In the genomic region with DNA sequence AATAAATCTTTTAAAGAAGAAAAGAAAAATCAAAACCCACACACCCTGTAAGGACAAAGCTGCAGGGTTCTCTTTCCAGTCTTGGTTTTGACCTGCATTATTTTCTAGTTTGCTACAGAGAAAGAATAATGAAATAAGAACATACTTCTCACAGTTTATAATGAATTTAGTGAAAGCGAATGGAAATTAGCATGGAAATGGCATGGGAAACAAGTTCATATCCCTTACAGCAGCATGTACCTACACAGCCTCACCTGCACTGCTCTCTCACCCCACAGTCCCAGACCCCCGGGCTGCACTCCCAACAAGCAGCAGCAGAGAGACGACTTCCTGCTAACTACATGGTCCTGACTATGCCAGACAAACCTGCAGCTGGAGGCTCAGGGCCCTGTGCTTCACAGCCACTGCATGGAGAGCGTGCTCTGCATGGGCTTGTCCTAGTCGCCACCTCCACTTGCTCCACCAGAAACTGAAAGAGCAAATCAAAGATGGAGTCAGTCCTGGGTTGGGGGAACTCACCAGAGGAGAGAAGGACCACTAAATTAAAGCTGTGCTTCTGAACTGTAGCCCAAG, we compare ENCODE assay signal across 7 mouse cellular contexts. TPM values are rescaled to one million over a fixed set of nuclear protein-coding genes. Genes with fewer than 3 reads are reported as not detected.
DNase-seq lines count a peak whose midpoint lies in the region; ATAC-seq and TF ChIP-seq lines count a peak whose summit lies in the region.
"Not testable (repeated sequence)": the region's sequence is repeated elsewhere in the genome, so short reads cannot be mapped to it uniquely, and the experiment has no call there.

No protein-coding gene starts in this region.

- WGBS in embryonic facial prominence, embryonic 12.5 days: 69% methylated on average over 3 of the region's 5 CpGs
- 82% methylated on average over 3 of the region's 5 CpGs for WGBS in hindbrain, embryonic 16.5 days
- 71% methylated on average over 3 of the region's 5 CpGs for WGBS in limb, embryonic 12.5 days
- WGBS in lung, embryonic 16.5 days: 68% methylated on average over 3 of the region's 5 CpGs

- not testable (repeated sequence) for H3K4me2 ChIP-seq in embryonic facial prominence, embryonic 12.5 days (replicated peaks); hindbrain, embryonic 16.5 days (ENCODE audit: low read length); limb, embryonic 12.5 days; lung, embryonic 16.5 days (ENCODE audit: low read depth, low read length)

- H3K27me3 ChIP-seq in MEL (ENCODE audit: control insufficient read depth in 1 of 2, insufficient read depth in 2 of 2, low read length in 2 of 2); embryonic facial prominence, embryonic 12.5 days; hindbrain, embryonic 16.5 days (replicated peaks; ENCODE audit: control insufficient read depth, insufficient read depth, low read length); limb, embryonic 12.5 days; lung, embryonic 16.5 days (ENCODE audit: control insufficient read depth, insufficient read depth, low read depth, low read length): not testable (repeated sequence)

- not testable (repeated sequence) for H3K36me3 ChIP-seq in MEL (ENCODE audit: control insufficient read depth in 1 of 2, insufficient read depth in 2 of 2, low read length in 2 of 2); embryonic facial prominence, embryonic 12.5 days; hindbrain, embryonic 16.5 days (ENCODE audit: control insufficient read depth, insufficient read depth, low read length); limb, embryonic 12.5 days; lung, embryonic 16.5 days (ENCODE audit: control insufficient read depth, insufficient read depth, low read length)

- H3K4me3 ChIP-seq in MEL (ENCODE audit: control insufficient read depth in 1 of 2, insufficient read depth in 1 of 2, low read depth in 2 of 2, low read length in 2 of 2); embryonic facial prominence, embryonic 12.5 days; hindbrain, embryonic 16.5 days (ENCODE audit: low read length); limb, embryonic 12.5 days (replicated peaks); lung, embryonic 16.5 days (ENCODE audit: low read length): not testable (repeated sequence)

- not testable (repeated sequence) for TF ChIP-seq CTCF in MEL (IDR thresholded peaks at IDR 0.05 in 2 of 3, conservative IDR thresholded peaks at IDR 0.05 in 1 of 3; ENCODE audit: control insufficient read depth in 1 of 3, insufficient read depth in 1 of 3, low read depth in 2 of 3, low read length in 3 of 3, poor library complexity in 1 of 3, severe bottlenecking in 1 of 3)

- H3K79me2 ChIP-seq in MEL (ENCODE audit: control insufficient read depth, insufficient read depth, low read length, poor library complexity): not testable (repeated sequence)

- TF ChIP-seq EP300 in MEL (IDR thresholded peaks at IDR 0.05; ENCODE audit: low read depth in 1 of 2, low read length in 2 of 2): not testable (repeated sequence)

- not testable (repeated sequence) for H3K27ac ChIP-seq in MEL (ENCODE audit: control insufficient read depth, low read depth, low read length); embryonic facial prominence, embryonic 12.5 days; hindbrain, embryonic 16.5 days (ENCODE audit: low read depth, low read length); limb, embryonic 12.5 days; lung, embryonic 16.5 days (ENCODE audit: low read length)

- not testable (repeated sequence) for H3K9ac ChIP-seq in MEL (ENCODE audit: control insufficient read depth, low read depth, low read length, poor library complexity, severe bottlenecking); embryonic facial prominence, embryonic 12.5 days; hindbrain, embryonic 16.5 days (ENCODE audit: low read depth, low read length); limb, embryonic 12.5 days (replicated peaks); lung, embryonic 16.5 days (ENCODE audit: low read length)

- not testable (repeated sequence) for TF ChIP-seq POLR2A in MEL (IDR thresholded peaks at IDR 0.05; ENCODE audit: control insufficient read depth in 1 of 2, insufficient read depth in 1 of 2, low read depth in 1 of 2, low read length in 2 of 2, poor library complexity in 1 of 2)

- peak; percentile 20 for ATAC-seq in embryonic facial prominence, embryonic 12.5 days (ENCODE audit: insufficient number of reproducible peaks, insufficient read depth, low FRiP score, low TSS enrichment)
- peak; percentile 15 for ATAC-seq in granulocyte monocyte progenitor cell, adult 5-6 weeks (replicated peaks; ENCODE audit: poor library complexity, severe bottlenecking)
- peak; percentile 24 for ATAC-seq in hindbrain, embryonic 16.5 days
- ATAC-seq in limb, embryonic 12.5 days (ENCODE audit: insufficient number of reproducible peaks, insufficient read depth, low FRiP score, low TSS enrichment, low read depth): peak; percentile 2; the same call in 1 of the 2 replicates
- ATAC-seq in lung, embryonic 16.5 days (ENCODE audit: low read depth): peak; percentile 23

- peak; percentile 54 for DNase-seq in MEL (ENCODE audit: low read depth, low spot score)
- peak; percentile 48 for DNase-seq in naive thymus-derived CD4-positive, alpha-beta T cell, adult 2 months (ENCODE audit: low read depth)

- not testable (repeated sequence) for H3K4me1 ChIP-seq in MEL (ENCODE audit: control insufficient read depth in 1 of 2, insufficient read depth in 2 of 2, low read length in 2 of 2); embryonic facial prominence, embryonic 12.5 days; hindbrain, embryonic 16.5 days (ENCODE audit: control insufficient read depth, insufficient read depth, low read depth, low read length); limb, embryonic 12.5 days (replicated peaks); lung, embryonic 16.5 days (replicated peaks; ENCODE audit: control insufficient read depth, insufficient read depth, low read length)

- not testable (repeated sequence) for H3K9me3 ChIP-seq in MEL (replicated peaks; ENCODE audit: insufficient read depth, low read length); hindbrain, embryonic 16.5 days (ENCODE audit: control insufficient read depth, low read length); lung, embryonic 16.5 days (ENCODE audit: control insufficient read depth, low read length)
- peaks cover 17% of the 10 kb centered on the region for H3K9me3 ChIP-seq in embryonic facial prominence, embryonic 12.5 days
- peaks cover 21% of the 10 kb centered on the region for H3K9me3 ChIP-seq in limb, embryonic 12.5 days

- TF ChIP-seq RAD21 in MEL (IDR thresholded peaks at IDR 0.05; ENCODE audit: low read depth, low read length): not testable (repeated sequence)

RNA-seq across cellular contexts. Expression of a gene that starts 28.0 kb away (rescaled TPM):
- 49.8 and 50.8 TPM in 2 replicates for total RNA-seq in MEL (2012; rRNA removed)
- polyA plus RNA-seq in MEL (2012; ENCODE audit: insufficient read depth in 1 of 2, insufficient read length in 2 of 2, low read depth in 1 of 2, low replicate concordance in 2 of 2, missing spikeins in 1 of 2): 100 to 1,000 TPM in 1 of 2 experiments, 10 to 100 TPM in 1; 83.6 to 180 TPM
- polyA plus RNA-seq in embryonic facial prominence, embryonic 12.5 days (2016; fragmentation: Nextera tagmentation; extraction: Ambion mirVana): 17.0 and 17.1 TPM in 2 replicates
- 10.4 and 12.3 TPM in 2 replicates for total RNA-seq in granulocyte monocyte progenitor cell, adult 5-6 weeks (2014; fragmentation: Nextera tagmentation)
- total RNA-seq in granulocyte monocyte progenitor cell, adult 5-6 weeks (2017): 8.0 and 18.0 TPM in 2 replicates
- polyA plus RNA-seq in hindbrain, embryonic 16.5 days (2015; fragmentation: Nextera tagmentation; extraction: Ambion mirVana): 14.3 and 16.4 TPM in 2 replicates
- polyA plus RNA-seq in limb, embryonic 12.5 days (2016; fragmentation: Nextera tagmentation; extraction: Ambion mirVana): 14.2 and 18.9 TPM in 2 replicates
- 13.7 and 15.8 TPM in 2 replicates for polyA plus RNA-seq in lung, embryonic 16.5 days (2015; fragmentation: Nextera tagmentation; extraction: Ambion mirVana)

RNA-seq across cellular contexts. Expression of a gene that starts 36.9 kb away (rescaled TPM):
- 42.8 and 59.6 TPM in 2 replicates for total RNA-seq in MEL (2012; rRNA removed)
- polyA plus RNA-seq in MEL (2012; ENCODE audit: insufficient read depth in 1 of 2, insufficient read length in 2 of 2, low read depth in 1 of 2, low replicate concordance in 2 of 2, missing spikeins in 1 of 2): 100 to 1,000 TPM; 103 to 235 TPM
- polyA plus RNA-seq in embryonic facial prominence, embryonic 12.5 days (2016; fragmentation: Nextera tagmentation; extraction: Ambion mirVana): 70.2 and 74.4 TPM in 2 replicates
- total RNA-seq in granulocyte monocyte progenitor cell, adult 5-6 weeks (2014; fragmentation: Nextera tagmentation): 67.8 and 75.2 TPM in 2 replicates
- total RNA-seq in granulocyte monocyte progenitor cell, adult 5-6 weeks (2017): 35.2 and 51.4 TPM in 2 replicates
- 36.8 and 48.0 TPM in 2 replicates for polyA plus RNA-seq in hindbrain, embryonic 16.5 days (2015; fragmentation: Nextera tagmentation; extraction: Ambion mirVana)
- polyA plus RNA-seq in limb, embryonic 12.5 days (2016; fragmentation: Nextera tagmentation; extraction: Ambion mirVana): 66.8 and 80.7 TPM in 2 replicates
- 34.8 and 37.5 TPM in 2 replicates for polyA plus RNA-seq in lung, embryonic 16.5 days (2015; fragmentation: Nextera tagmentation; extraction: Ambion mirVana)
